Mouse (Mus musculus) mouse trophoblast stem cell (cell line): Measurements from ENCODE around the gene Gramd4.
"Not testable (repeated sequence)": the region's sequence is repeated elsewhere in the genome, so short reads cannot be mapped to it uniquely, and the experiment has no call there.

Source experiments
- in situ Hi-C, 2 experiments: fragments of 300-500 bp; cut with MseI, MboI; formaldehyde crosslinking; loops; 2 replicates in 1 of 2; 3 replicates in 1 of 2; pipeline ENCODE4 v1.15.1; 2025

Gramd4 gene

DNA sequence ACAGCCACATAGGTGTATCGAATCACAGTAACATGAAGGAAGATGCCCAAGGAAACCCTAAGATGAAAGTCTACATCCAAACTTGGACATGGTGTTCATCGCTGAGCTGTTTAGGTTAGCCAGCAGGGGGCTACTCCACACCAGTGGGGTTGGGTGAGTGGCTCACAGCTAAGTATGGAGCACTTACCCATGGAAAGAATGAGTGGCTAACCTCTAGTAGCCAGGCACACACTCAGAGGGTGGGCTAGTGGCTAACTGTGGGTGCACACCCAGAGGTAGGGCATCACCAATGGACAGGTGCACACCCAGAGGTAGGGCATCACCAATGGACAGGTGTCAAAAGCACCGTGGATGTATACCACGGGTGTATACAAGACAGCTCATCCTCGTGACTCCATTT, 102.2 kb downstream of the Gramd4 start:
- in situ Hi-C loops = no loop called here

DNA sequence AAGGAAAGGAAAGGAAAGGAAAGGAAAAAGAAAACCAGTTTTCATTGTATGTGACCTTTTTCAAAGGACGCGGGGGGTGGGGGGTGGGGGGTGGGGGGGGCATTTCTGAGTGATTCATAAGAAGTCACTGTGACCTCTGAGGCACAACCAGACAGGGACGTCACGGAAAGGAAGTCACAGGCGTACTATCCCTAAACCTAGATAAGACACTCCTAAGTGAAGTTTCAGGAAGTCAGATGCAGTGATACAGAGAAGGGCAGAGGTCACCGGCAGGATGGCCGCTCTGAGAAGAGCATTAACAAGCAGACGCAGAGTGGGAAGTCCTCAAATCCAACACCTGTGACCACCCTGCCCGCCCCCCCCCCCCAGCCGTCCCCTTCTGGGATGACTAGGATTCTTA, 103.4 kb downstream of the Gramd4 start:
- in situ Hi-C loops = no loop called here

GRCm38 (mm10) chr15:86161800-86162199, 104.3 kb downstream of the Gramd4 start:
- in situ Hi-C loops = not testable (repeated sequence)

- in situ Hi-C loops = no loop called here
Measured at GRCm38 (mm10) chr15:86164718-86165345, 107.3 kb downstream of the Gramd4 start.

DNA sequence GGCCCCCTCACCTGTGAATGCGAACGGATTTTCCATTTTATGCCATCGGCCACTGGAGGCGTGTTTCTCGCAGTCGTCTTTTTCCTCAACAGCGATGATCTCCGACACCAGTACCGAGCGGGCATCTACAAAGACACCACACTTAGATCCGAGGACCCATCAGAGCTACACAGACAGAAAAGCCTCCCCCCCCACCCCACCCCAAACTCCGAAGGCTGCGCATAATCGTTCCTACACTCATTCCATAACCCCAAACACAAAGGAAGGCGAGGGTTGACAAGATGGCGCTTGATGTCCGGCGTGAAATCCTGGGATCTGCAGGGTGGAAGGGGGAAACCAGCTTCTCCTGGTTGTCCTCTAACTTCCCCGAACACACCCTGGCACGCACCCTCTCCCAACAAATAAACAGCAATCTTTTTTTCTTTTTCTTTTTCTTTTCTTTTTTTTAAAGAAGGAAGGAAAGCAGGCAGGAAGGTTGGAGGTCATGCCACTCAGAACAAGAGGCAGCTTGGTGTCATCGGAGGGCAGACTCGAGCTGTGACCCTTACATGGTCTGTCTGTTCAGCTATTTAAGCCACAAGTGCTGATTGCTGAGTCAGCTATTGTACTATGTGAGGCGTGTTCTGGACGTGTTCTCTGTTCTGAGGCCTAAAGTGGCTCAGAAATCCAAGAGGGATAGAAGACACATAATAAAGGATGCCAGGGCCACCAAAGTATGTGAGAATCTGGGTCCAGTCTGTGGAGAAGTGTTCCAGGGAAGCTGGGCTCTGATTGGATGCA, 108.5 kb downstream of the Gramd4 start:
- in situ Hi-C loops = no loop called here

- in situ Hi-C loops = no loop called here
Measured at GRCm38 (mm10) chr15:86167032-86167655, 109.6 kb downstream of the Gramd4 start.

GRCm38 (mm10) chr15:86167787-86168504, 110.5 kb downstream of the Gramd4 start:
- in situ Hi-C loops = no loop called here

DNA sequence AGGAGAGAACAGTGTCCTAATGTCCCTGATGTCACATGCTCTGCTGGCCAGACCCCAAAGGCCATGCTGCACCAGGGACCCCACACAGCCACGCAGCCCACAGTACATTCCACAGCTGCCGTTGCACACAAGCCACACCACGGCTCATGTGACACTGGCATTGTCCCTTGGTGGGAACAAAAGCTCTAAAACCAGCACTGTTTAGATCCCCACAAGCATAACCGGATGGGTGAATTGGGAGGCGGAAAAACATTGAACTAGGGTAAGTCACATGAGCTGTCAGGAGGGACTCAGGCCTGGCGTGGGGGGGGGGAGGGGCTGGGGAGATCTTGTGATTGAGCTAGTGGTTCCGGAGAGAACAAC, 111.0 kb downstream of the Gramd4 start:
- in situ Hi-C loops = no loop called here

DNA sequence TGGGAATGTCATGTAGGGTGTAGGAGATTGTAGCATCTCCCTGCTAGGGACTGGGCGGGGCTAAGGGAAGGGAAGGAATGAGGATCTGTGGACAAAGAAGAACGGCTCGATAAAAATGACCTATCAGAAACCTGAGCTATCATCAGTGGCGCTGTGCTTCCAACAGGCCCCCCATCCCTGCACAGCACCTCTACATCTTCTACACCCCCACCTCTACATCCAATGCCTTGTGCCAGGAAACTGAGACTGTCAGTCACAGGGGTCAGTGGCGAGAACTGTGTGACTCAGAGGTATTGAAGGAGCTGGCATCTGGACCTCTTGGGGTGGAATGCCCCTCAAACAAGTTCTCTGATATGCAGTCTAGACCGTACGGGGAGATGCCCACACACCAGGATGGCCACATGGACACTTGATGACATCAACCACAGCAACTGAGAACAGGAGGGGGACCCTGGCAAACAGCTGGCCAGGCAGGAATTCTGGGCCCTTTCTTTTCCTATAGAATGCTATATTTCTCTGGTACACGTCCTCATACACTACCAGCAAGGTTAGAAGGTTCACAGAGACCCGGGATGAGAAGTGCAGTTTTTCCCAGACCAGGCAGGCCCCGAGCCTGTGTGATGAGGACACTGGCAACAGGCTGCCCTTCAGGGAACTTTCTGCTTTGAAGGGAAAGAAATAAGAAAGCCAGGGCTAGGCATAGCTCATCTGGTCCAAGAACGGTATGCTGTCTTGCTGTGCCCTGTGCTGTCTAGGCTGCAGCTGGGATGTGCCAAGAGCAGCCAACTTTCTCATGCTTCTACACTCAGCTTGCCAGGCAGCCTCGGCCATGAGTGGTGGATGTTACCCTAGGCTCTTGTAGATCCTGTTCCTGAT, 111.7 kb downstream of the Gramd4 start:
- in situ Hi-C loops = no loop called here

DNA sequence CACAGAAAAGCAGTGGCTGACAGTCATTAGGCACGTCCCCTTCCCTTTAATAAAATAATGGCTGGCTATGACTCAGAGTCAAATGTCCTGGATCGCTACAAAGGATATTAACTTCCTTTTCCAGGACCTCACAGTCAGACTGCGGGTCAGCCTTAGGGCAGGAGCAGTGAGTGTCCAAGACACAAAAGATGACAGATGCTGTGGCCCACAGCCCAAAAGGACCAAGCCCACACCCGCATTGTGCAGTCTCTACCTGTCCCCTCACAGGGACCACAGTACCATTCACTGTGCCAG, 112.3 kb downstream of the Gramd4 start:
- in situ Hi-C loops = no loop called here

GRCm38 (mm10) chr15:86171316-86171715, 113.8 kb downstream of the Gramd4 start:
- in situ Hi-C loops = no loop called here

DNA sequence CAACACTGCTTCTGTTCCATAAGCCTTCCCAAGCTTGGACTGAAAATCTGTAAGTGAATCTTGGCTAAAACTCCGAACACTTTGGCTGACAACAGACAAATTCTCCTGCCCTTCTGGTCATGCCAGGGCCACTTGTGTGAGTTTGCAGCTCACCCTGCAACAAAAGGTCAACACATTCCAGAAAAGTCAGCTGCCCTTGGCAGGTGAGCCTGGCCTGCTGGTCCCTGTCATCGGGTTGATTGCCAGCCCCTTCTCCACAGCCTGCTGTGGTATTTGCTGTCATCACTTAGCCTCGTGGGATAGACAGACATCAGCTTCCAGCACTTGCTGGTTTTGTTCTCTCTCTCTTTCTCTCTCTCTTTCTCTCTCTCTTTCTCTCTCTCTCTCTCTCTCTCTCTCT, 114.6 kb downstream of the Gramd4 start:
- in situ Hi-C loops = no loop called here

- in situ Hi-C loops = no loop called here
Measured at GRCm38 (mm10) chr15:86172526-86172925, 115.0 kb downstream of the Gramd4 start.

GRCm38 (mm10) chr15:86173136-86173985, 115.9 kb downstream of the Gramd4 start:
- in situ Hi-C loops = no loop called here

GRCm38 (mm10) chr15:86175253-86176050, 118.0 kb downstream of the Gramd4 start:
- in situ Hi-C loops = no loop called here

- in situ Hi-C loops = no loop called here
Measured at GRCm38 (mm10) chr15:86176166-86176565, 118.7 kb downstream of the Gramd4 start.

DNA sequence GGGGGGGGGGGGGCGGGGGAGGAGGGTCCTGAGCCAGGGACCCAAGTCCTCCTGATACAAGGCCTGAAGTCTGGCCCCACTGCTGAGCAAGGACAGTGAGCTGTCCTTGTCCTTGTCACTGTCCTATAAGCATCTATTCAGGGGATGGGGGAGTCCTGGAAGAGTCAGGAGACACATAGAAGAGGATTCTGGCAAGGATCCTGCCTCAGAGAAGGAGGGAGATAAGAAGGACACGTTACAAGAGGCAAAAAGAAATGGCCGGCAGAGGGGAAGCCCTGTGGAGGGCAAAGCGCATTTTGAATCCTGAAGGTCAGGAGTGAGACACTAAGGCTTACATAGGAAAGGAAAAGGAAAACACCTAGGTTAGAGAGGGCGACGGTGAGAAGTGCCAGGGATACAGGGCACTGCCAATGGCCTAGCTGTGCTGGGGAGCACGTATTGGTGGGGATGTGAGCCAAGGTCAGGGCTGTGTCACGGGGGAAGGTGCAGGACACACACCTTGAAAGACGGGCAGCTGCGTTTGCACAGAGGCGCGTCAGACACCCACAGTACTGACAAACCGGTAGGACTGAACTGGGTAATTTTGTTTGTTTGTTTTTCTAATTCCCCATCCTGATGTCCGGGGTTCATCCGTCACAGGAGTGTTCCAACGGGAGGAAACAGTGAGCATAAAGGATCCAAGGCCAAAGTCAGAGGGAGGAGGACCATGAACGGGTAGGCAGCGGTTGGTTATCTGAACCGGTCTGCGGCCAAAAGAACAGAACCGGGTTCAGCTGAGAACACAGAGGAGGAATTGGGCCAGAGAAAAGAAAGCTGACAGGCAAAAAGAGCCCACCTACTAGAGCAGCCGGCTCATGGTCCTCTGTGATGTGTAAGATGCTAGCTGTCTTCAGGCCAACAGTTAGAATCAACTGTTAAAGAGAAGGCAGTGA, 119.5 kb downstream of the Gramd4 start:
- in situ Hi-C loops = no loop called here

DNA sequence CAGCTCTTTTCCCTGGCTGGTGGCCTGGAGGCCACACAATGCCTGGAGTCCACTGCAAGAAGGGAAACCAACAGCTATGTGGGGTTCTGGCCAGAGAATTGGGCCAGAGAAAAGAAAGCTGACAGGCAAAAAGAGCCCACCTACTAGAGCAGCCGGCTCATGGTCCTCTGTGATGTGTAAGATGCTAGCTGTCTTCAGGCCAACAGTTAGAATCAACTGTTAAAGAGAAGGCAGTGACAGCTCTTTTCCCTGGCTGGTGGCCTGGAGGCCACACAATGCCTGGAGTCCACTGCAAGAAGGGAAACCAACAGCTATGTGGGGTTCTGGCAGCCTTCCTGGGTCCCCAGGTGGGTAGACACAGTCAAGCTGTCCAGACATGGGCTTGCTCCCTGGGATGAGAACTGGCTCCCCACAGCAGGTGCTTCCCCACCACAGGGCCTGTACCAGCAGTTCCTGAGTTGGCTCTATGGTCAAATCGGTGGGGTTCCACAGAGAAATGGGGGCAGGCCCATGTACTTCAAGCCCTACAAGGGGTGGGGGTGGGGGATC, 120.3 kb downstream of the Gramd4 start:
- in situ Hi-C loops = not testable (repeated sequence)
